Mouse (Mus musculus): ENCODE measurements around the gene Cpsf7.

Gene Cpsf7

GRCm38 (mm10) chr19:10560108-10560507 is 35.0 kb downstream of the Cpsf7 start:
- no peak for DNase-seq (ENCODE audit: low read depth, low spot score)

GRCm38 (mm10) chr19:10561558-10562314 is 36.7 kb downstream of the Cpsf7 start:
- no peak for DNase-seq (ENCODE audit: low read depth, low spot score)

- DNase-seq (ENCODE audit: low read depth, low spot score) = no peak
Observed at GRCm38 (mm10) chr19:10562351-10562750, 37.3 kb downstream of the Cpsf7 start.

GRCm38 (mm10) chr19:10564278-10564677 is 39.2 kb downstream of the Cpsf7 start:
- DNase-seq (ENCODE audit: low read depth, low spot score) = no peak

GRCm38 (mm10) chr19:10565217-10565616 is 40.2 kb downstream of the Cpsf7 start:
- DNase-seq (ENCODE audit: low read depth, low spot score) = no peak

- no peak for DNase-seq (ENCODE audit: low read depth, low spot score)
Observed at GRCm38 (mm10) chr19:10569627-10570026, 44.6 kb downstream of the Cpsf7 start.

- DNase-seq (ENCODE audit: low read depth, low spot score) = peak; percentile 89
Observed at GRCm38 (mm10) chr19:10576690-10577561, 51.9 kb downstream of the Cpsf7 start, which contains the start of the genes Cyb561a3 and Tmem138. Gene Cyb561a3 (plus strand): TSS chr19:10577172. Gene Tmem138 (minus strand): TSS chr19:10577362.

- no peak for DNase-seq (ENCODE audit: low read depth, low spot score)
Observed at GRCm38 (mm10) chr19:10580102-10580501, 55.0 kb downstream of the Cpsf7 start.

GRCm38 (mm10) chr19:10580761-10581160 is 55.7 kb downstream of the Cpsf7 start:
- no peak for DNase-seq (ENCODE audit: low read depth, low spot score)

GRCm38 (mm10) chr19:10581984-10582383 is 56.9 kb downstream of the Cpsf7 start:
- no peak for DNase-seq (ENCODE audit: low read depth, low spot score)

- no peak for DNase-seq (ENCODE audit: low read depth, low spot score)
Observed at GRCm38 (mm10) chr19:10583550-10584146, 58.6 kb downstream of the Cpsf7 start.

GRCm38 (mm10) chr19:10585112-10585511 is 60.0 kb downstream of the Cpsf7 start:
- DNase-seq (ENCODE audit: low read depth, low spot score) = no peak

- no peak for DNase-seq (ENCODE audit: low read depth, low spot score)
Observed at GRCm38 (mm10) chr19:10587231-10587630, 62.2 kb downstream of the Cpsf7 start.

- DNase-seq (ENCODE audit: low read depth, low spot score) = no peak
Observed at GRCm38 (mm10) chr19:10589127-10589857, 64.2 kb downstream of the Cpsf7 start.

GRCm38 (mm10) chr19:10590301-10590700 is 65.2 kb downstream of the Cpsf7 start:
- DNase-seq (ENCODE audit: low read depth, low spot score) = no peak

- no peak for DNase-seq (ENCODE audit: low read depth, low spot score)
Observed at GRCm38 (mm10) chr19:10591659-10592377, 66.8 kb downstream of the Cpsf7 start.
